Mouse (Mus musculus) MEL-GATA-1-ER (cell line): ENCODE data around the gene Cpvl.

ENCODE experiments used
- DNase-seq: peaks from one replicate; pipeline ENCODE4 v3.0.0-alpha.2; 2012; ENCODE audit warnings: low read depth; ENCODE audit errors: extremely low read depth

Cpvl gene

DNA sequence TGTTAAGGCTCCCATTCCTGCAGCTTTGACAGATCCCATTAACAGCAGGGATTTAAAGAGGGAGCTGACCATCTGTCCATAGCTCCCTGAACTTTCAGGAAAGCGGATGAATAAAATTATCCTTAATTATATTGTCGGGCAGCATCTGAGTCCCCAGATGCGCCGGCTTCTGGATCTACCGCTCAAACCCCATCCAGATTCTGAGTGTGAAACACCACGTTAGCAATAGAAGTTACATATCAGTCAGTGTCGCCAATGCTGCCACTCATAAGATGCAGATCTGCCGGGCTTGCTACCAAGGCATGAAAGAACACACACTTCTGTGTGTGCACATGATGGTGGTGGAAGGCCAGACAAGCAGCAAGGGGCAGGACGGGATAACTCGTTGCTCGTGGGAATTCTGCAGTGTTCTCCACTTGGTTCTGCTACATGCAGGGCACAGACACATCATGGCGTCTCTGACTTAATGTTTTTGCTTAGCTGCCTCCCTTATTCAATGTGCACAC, 6.2 kb downstream of the Cpvl start:
- no peak for DNase-seq

DNA sequence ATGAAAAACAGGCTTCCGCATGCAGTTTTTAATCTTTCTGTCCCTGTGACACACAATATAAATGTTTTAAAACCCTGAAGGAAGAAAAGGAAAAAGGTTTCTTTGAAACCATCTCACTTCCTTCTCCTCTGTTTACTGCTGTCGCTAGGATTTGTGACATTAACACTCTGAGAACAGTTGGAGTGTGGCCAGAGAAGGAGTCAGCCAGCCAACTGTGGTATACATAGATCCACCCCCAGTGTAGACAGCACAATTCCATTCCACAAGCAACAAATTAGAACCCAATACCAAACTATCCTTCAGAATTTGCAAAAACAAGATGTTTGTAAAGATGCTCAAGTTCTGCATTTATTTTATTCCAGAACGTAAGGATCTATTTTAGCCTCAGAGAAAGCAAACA, 6.7 kb downstream of the Cpvl start:
- DNase-seq, result no peak

DNA sequence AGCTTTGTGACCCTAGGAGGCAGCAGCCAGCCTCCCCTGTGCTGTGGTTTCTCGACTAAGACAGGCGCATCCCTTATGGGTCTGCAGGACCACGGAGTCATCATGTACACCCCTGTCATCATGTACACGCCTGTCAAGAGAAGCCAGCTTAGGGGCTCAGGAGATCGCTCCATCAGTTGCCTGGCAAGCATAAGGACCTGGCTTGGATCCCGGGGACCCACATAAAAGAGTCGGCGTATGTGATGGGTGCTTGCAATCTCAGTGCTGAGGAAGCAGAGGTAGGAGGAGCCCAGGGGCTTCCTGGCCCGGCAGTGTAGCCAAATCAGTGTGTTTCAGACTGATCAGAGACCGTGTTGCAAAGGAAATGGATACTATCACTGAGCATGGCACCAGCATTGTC, 9.4 kb downstream of the Cpvl start:
- no peak for DNase-seq

DNA sequence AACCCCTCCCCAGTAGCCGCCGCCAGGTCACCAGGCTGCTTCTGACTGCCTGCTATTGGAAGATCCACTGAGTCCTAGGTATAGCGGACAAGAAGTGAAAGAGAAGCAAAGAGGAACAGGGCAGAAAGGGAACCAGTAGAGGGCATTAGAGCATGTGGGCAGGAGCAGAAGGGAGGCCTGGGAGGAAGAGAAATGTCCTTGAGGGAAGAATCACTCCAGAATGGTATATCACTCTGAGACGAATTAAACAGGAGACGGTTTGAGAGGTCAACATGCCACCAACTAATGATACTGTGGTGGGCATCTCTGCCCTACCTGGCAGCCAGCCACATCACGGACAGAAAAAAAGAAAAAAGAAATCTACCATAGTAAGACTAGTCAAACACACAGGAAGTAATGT, 9.9 kb downstream of the Cpvl start:
- no peak for DNase-seq

DNA sequence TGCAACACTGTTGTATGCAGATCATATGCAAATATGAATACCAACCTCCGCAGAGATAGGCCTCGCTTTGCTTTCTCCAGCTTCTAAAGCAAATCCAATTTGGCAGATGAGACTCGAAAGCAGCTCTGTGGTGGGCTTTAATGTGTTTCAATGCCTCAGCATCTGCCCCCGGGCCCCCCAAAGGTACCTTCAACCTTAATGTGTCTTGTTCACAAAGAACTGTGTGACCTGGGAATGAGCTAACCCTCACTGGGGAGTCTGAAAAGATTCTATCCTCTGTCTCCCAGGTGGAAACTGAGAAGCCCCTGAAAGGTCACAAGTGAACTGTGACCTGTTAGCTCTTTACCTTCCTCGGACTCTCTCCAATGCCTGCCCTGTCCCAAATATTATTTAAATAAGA, 11.9 kb downstream of the Cpvl start:
- no peak for DNase-seq

DNA sequence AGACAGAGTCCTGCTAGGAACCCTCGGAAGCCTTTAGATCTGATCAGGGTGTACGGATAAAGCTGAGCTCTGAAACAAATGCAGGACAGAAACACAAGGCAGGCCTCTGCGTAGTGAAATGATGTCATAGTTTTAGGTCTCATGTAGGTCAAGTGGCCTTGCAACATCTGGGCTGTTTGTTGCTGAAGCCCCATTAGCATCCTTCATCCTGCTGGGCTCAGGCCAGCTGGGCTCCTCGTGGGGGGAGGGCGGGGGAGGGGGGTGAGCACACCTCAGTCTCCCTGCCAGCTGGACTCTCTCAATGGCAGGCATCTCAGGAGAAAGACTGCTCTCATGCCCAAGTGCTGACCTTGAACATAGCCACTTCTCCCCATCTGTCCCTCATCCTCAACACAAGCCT, 12.6 kb downstream of the Cpvl start:
- DNase-seq, result no peak

DNA sequence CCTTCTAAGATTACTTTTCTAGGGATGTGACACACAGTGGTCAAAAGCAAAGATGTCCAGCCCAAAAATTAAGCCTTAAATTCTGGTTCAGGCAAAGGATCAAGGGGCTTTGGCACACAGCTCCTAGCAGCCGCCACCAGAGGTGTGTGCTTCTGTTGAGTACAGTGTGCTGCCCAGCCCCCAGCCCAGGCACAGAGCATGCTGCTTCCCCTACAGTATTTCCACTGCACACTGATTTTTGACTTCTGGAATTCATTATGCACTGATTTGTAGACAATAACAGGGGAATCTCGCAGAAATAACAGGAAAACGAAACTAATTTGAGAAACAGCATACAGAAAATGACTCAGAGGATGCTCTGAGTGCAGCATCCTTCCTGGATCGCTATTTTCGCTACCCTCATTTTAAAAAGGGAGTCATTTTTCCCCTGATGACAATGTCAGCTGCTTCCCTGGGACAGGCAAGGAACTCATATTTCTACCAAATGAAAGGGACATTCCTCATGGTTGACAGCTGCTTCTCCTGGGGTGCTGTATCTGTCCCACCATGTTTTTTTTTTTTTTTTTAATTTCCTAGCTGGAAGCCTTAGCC, 14.5 kb downstream of the Cpvl start:
- no peak for DNase-seq

DNA sequence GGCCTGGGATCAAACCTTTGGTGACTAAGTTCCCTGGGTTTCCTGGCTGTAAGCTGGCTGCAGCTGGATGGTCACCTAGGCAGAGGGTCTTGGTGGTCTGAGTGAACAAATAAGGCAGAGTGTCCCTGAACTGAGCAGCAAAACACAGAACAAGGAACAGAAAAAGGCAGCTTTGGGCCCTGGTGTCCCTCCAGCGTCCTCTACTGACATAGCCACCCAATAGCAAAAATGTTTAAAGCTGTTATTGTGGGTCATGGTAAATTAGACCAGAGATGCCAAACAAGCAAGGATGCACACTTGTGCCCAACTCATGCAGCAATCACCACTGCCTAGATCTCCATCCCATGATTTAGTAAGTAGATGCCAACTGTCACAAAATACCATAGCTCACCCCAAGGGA, 16.5 kb downstream of the Cpvl start:
- DNase-seq, result no peak

DNA sequence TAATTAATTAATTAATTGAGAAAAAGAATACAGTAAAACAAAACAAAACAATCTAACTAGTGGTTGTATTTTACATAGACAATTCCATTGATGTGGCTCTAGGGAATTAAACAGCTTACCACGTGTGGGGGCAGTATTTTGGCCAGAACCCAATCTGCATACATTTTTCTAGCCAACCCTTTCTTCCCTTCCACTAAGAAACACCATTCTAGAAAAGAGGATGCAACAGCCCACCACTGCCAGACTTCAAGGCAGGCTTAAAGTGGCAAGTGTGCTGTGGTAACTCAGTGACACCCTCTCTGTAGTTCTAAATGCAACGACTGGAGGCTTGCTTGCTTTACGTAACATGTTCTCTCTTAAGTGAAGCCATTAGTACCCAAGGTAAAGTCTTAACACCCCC, 18.6 kb downstream of the Cpvl start:
- DNase-seq, result no peak

DNA sequence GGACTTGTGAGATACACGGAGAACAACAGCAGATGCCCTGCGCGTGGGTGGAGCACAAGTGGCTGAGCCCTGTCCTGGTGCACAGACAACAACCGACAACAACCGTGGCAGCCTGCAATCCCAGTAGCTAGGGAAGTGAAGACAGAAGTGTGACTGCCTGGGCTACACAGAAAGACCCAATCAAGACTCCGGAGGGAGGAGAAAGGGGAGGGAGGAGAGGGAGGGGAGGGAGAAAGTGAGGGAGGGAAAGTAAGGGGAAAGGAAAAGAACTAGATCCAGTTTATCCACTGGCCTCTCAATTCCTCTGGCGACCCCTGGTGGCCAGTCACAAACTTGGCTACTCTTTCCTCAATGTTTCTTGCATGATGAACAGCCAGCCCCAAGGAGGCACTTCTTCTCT, 20.1 kb downstream of the Cpvl start:
- DNase-seq, result no peak

DNA sequence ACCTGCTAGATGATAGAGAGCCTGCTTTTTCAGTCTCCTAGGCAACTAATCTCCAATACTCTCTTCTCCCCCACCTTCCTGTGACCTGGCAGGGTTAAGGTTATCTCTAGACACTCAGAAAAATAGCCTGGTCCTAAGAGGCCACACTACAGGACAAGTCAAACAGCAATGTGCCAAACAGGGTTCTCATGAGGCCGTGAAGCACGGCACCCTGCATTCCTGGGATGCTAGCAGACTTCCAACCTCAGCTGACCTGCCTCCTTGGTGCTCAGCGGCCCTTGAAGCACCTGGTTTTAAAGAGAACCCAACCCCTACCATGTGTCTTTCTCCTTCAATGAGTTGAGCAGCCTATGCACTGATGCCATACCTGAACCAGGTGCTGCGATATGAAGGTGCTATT, 22.0 kb downstream of the Cpvl start:
- no peak for DNase-seq

DNA sequence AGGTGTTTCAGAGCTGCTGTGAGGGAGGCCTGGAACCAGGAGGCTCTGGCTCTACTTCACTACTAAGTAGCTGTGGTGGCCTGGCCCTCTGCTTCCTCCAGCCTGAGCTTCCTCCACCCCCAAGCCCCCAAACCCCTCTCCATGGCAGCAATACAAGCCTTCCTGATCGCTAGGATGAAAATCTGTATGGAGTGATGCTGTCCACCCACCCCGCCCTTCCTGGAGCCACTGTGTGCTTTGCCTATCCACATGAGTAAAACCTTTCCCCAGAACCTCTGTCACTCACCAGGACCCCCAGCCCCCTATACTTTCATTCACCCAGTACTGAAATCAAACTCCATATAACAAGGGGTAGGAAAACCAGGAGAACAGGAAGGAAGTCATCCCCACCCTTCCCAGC, 22.6 kb downstream of the Cpvl start:
- DNase-seq, result no peak

DNA sequence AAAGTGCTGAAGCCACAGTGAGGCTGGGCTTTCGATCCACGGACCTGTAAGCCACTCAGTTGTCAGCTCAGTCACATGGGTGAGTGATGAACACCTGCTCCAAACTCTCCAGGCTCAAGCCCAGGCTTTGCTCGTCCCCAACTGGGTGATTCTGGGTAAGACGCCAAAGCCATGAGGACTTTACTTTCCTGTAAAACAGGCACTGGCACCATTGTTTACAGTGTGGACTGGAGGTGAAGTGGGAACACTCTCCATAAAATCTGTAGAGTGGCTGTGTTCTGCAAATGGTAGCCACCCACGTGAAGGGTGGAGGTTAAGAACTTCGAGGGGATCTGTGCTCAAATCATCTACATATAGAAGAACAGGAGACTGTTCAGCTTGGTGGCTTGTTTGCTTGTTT, 23.2 kb downstream of the Cpvl start:
- no peak for DNase-seq

DNA sequence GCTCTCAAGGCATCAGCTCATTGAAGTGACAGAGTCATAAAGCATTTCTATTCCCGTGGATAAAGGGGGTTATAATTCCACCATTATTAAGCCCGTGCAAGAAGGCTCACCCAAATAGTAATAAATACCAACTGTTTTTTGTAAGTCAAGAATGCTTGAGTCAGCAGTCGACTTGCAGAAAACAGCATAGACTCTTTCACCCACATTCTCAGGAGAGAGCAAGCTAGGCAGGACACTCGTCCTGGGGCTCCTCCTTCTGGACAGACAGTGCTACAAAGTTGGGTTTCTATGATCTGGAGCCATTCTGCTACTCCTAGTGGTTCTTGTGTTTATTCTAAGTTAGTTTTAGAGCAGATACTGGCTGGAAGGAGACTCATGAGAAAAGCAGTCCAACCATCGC, 24.4 kb downstream of the Cpvl start:
- DNase-seq, result no peak

DNA sequence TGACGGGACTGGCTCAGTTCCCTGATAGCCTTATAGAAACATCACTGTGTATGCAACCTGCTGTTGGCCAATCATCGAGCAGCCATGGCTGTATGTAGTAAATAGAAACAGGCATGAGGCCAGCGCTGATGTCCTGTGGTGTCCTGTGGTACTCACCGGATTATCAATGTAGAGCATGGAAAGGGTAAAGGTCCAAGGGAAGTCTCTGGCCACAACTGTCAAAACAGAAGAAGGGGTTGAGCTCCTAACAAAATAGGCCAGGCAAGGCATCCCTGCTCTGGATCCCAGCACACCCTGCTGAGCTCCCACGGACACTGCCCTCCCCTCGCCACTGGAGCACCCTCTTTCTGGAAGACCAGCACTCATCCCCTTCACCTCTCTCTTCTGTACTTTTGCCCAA, 25.1 kb downstream of the Cpvl start:
- DNase-seq, result no peak

DNA sequence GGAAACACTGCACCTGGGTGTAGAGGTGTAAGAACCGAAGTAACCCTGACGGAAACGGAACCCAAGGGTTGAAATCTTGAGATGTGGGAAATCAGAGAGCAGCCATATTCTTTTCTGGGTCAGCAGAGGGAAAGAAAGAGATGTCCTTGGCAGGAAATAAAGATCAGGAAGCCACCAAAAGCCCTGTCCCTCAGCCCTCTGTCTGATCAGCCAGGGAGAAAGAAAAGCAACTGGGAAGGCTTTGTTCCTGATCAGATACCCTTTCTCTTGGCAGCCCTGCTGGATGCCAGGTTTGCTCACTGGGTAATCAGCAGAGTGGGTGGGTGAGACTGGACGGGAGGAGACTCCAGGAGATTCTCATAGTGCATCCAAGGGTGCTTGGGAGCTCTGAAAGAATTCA, 27.1 kb downstream of the Cpvl start:
- DNase-seq, result no peak

DNA sequence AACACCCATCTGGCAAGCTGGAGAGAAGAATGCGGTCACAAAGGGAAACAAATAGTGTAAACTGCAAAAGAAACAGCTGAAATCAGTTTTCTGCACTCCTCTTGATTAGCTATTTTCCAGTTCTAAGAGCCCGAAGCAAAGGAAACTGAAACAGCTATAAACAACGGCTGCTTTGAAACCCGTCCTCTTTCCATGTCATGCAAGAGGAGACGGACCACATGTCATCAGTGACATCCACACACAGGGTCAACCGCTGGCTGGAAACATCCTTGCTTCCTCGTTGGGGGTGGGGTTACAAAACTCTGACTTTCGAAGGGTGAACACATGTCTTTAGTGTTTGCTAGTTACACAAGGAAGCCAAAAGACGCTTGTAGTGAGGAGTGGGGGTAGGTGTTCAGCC, 27.6 kb downstream of the Cpvl start:
- no peak for DNase-seq

DNA sequence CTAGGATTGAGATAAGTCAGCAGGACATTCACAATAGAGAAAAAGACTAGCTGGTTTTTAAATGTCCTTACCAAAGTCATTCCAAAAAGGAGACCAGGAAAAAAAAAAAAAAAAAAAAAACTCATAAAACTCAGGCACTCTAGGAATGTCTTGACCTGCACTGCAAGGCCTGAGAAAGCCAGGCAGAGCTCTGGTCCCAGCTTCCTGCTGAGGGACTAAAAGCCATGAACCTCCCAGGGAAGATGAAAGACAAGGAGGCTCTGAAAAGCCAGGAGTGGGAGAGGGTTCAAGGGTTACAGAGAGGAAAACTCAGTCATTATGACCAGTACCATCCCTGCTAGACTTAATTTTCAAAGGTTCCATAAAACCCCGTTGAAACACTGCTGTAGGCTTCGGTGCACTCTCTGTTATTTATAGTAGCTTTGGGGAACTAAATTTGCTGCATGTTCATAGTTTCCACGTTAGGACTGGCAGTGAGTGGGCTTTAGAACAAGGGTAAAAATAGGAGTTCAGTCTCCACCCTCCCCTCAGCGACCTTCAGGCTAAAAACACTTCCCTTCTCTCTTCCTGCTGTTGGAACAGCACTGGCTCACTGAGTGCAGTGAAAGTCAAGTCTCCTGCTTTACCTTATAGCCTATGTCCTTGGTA, 30.0 kb downstream of the Cpvl start:
- DNase-seq, result no peak

DNA sequence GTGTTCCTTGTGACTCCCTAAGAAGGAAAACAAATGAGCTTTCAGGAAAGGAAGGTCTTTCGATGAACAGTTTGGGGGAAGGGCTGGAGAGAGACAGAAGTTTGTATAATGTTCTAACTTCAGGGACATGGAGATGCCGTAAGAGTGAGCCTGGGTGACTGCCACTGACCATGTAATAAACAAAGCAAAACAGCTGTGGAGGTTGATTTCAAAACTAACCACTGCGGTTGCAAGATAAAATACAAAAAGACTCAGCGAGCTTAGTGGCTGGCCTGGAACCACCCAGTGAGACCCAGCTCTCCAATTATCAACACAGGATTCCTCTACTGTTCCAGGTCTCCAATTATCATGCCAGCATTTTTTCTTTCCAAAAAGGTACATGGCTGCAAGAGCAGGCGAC, 33.6 kb downstream of the Cpvl start:
- DNase-seq, result no peak

DNA sequence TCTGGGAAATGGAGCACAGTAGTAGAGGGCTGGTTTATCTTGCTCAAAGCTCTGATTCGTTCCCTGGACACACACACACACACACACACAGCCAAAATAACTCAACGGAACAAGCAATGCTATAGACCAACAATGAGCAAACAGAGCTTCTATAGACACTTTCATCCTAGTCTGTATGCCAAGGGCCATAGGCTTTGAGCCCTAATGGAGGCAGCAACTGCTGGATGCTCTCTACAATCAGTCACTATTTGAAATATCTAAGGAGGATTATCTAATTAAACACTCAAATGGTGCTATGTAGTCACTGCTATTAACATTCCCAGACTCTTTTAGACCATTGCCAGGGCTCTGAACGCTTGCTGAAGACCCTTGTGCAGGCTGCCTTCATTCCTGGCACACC, 34.1 kb downstream of the Cpvl start:
- no peak for DNase-seq

DNA sequence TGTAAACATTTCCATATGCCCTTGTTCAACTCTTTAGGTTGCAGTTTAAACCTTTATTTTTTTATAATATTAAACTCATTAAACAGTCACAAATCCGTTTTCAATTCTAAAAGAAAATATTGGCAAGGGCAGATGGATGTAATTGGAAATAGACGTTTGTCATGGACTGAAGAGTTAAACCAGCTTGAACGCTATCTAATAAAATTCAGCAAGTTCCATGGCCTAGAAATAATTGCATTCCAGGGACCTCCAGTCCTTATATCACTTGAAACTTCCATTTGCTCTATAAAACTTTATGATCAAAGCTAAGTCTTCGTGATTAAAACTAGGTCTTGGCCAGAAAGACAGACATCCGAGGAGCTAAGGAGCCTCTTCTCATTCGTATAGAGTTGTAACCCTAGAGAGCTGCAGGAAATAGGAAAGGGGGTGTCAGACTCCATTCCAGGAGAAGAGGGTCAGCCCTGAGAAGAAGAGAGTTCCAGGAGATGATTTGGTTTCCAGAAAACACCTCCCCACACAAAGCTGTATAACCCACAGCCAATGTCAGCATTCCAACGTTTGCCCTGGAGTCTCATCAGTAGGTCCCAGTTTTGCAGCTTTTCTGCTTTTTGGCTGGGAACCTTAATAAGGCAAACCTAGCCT, 36.2 kb downstream of the Cpvl start:
- DNase-seq, result no peak

DNA sequence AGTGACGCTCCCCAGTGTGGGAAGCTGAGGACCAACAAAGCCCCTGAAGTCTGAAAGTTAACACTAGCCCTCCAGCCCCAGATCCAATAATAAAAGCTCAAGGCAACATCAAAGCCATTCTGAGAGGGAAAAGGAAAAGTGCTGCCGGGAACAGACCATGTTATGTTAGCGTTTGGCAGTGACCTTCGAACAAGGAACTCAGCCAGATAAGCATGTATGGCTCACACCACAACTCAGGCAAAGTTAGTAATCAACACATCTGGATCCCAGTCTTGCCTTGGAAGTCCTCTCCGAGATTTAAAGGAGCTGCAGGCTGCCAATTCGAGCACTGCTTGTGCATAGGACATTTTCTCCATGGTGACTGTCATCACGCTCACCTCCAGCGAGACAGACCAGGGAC, 38.7 kb downstream of the Cpvl start:
- no peak for DNase-seq

DNA sequence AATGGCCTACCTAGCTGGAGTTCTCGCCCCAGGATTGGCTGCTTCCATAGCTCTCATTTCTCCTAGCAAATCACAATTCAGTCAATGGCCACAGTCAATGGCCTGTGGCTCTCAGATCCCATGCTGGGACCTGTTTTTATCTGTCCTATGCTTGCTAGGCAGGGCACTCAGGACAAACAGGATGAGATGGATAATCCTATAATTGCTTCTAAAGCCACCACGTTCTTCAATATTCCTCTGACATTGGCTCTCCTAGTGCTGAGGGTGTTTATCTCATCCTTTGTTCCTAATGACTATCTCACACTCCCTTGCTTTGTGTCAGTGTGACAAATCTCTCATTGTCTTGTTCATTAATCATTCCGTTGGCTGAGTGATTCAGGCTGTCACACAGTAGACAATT, 39.5 kb downstream of the Cpvl start:
- no peak for DNase-seq
